Mouse (Mus musculus) lung, adult 2 months (tissue): Measurements from ENCODE around the gene Taf15.

Source experiments
- CTCF ChIP-seq: fragments of 200-500 bp; IDR thresholded peaks from 2 replicates; pipeline ENCODE4 v1.5.1; 2011; ENCODE audit warnings: mild to moderate bottlenecking, low read length, control low read depth; ENCODE audit not compliant: insufficient read depth
- POLR2A ChIP-seq: fragments of 200-500 bp; IDR thresholded peaks from 2 replicates; pipeline ENCODE4 v1.6.1; 2011; ENCODE audit warnings: low read depth, mild to moderate bottlenecking, control low read depth, low read length, borderline replicate concordance; ENCODE audit errors: extremely low read depth

GRCm38 (mm10) chr11:83550186-83550632 lies 77.3 kb downstream of the Taf15 start:
- no peak for TF ChIP-seq POLR2A
- TF ChIP-seq CTCF: no peak
